Mouse (Mus musculus): ENCODE data around the gene Hemk1. TPM values are rescaled to one million over a fixed set of nuclear protein-coding genes. Genes with fewer than 3 reads are reported as not detected.

Gene Hemk1
- polyA plus RNA-seq (2014; fragmentation: Illumina TruSeq; extraction: RNeasy Lipid Tissue Mini Kit (QIAGEN cat#74804); ENCODE audit: low read depth, low replicate concordance) = 16.6 TPM

GRCm38 (mm10) chr9:107338172-107338883, at the start of gene Hemk1:
TSS of gene Hemk1 (minus strand) at chr9:107338350.

DNA sequence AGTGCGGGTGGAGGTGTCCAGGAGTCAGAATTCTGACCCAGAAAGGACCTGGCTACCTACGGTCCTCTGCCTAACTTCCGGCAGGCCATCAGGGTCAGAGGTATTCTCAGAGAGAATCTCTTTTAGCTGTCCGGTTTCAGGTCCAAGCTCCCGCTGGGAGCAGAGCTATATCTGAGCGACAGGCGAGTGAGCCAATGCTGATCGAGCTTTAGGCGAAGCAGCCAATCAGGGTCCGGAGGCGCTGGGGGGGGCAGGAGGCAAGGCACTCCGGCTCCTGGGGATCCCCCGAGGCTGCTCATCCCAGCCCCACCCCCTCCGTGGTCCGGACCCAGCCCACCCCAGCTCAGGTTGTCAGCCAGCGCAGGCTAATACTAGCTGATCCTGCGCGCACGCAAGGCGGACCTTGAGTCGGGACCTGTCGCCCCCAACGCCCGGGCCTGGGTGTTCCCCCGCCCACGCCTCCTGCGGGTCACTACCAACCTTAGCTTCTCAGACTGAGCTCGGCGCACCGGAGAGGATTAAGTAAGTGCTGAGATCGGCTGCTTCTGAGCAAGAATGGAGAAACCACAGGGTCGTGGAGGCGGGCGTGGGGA, 2.2 kb upstream of the Hemk1 start, which contains the start of gene 6430571L13Rik:
6430571L13Rik (plus strand) TSS at position 336 of the 593 bp plus-strand sequence.

DNA sequence AAGGTAGTCTGAATTCAATTTTAAA, 42.3 kb downstream of the Hemk1 start, which contains the start of gene Cish:
Cish (plus strand) TSS at position 11 of the 25 bp plus-strand sequence.

DNA sequence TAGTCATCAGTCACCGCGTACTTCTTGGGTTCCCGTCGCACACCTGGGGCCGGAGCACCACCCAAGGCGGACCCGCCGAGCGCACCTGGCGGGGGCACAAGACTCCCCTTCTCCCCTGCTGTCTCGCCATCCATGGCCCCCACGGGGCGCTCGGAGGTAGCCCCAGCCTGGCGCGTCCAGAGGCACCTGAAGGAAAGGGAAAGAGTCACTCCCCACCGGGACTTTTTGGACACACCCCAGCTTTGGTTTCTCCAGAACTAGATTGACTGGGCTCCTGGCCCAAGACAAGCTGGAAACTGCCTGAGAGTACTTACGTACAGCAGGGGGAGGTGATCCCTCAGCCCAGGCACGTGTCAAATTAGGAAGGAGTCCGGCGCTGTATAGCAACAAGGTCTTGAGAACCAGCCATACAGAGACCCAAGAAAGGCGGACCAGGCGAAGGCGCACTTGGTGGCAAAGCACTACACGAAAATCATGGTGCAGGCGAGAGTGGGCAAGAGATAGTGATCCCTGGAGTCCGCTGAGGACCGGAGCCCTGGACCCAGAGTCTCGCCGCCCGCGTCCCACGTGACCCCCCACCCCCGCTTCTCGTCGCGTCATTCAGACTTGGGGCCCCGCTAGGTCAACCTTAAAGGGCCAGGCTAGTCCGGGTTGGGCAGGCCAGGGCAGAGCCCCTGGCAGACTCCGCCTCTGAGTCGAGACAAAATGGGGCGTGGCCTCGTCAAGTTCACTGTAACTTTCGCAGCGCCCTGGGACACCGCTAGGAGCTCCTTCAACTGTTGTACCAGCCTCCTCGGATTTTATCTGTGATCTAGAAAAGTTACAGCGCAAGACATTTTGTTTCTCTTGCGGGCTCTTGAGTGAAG, 48.7 kb downstream of the Hemk1 start, which contains the start of gene Mapkapk3:
Mapkapk3 (minus strand) TSS at position 667 of the 866 bp plus-strand sequence.

Other genes starting within 250 kb of the Hemk1 start
- 1.5 TPM for gene Dock3, start 106.4 kb downstream of the Hemk1 start, polyA plus RNA-seq (2014; fragmentation: Illumina TruSeq; extraction: RNeasy Lipid Tissue Mini Kit (QIAGEN cat#74804); ENCODE audit: low read depth, low replicate concordance)
- 7.2 TPM for gene Mapkapk3, start 48.5 kb downstream of the Hemk1 start, polyA plus RNA-seq (2014; fragmentation: Illumina TruSeq; extraction: RNeasy Lipid Tissue Mini Kit (QIAGEN cat#74804); ENCODE audit: low read depth, low replicate concordance)
- 13.5 TPM for gene Cish, start 42.3 kb downstream of the Hemk1 start, polyA plus RNA-seq (2014; fragmentation: Illumina TruSeq; extraction: RNeasy Lipid Tissue Mini Kit (QIAGEN cat#74804); ENCODE audit: low read depth, low replicate concordance)
- 0.22 TPM for gene 6430571L13Rik, start 2.3 kb upstream of the Hemk1 start, polyA plus RNA-seq (2014; fragmentation: Illumina TruSeq; extraction: RNeasy Lipid Tissue Mini Kit (QIAGEN cat#74804); ENCODE audit: low read depth, low replicate concordance)
- gene Cacna2d2, start 61.3 kb upstream of the Hemk1 start, polyA plus RNA-seq (2014; fragmentation: Illumina TruSeq; extraction: RNeasy Lipid Tissue Mini Kit (QIAGEN cat#74804); ENCODE audit: low read depth, low replicate concordance) = 0.96 TPM
- gene Tmem115, start 195.6 kb upstream of the Hemk1 start, polyA plus RNA-seq (2014; fragmentation: Illumina TruSeq; extraction: RNeasy Lipid Tissue Mini Kit (QIAGEN cat#74804); ENCODE audit: low read depth, low replicate concordance) = 29.4 TPM
- gene Cyb561d2, start 203.8 kb upstream of the Hemk1 start, polyA plus RNA-seq (2014; fragmentation: Illumina TruSeq; extraction: RNeasy Lipid Tissue Mini Kit (QIAGEN cat#74804); ENCODE audit: low read depth, low replicate concordance) = 22.5 TPM
- gene Nprl2, start 203.9 kb upstream of the Hemk1 start, polyA plus RNA-seq (2014; fragmentation: Illumina TruSeq; extraction: RNeasy Lipid Tissue Mini Kit (QIAGEN cat#74804); ENCODE audit: low read depth, low replicate concordance) = 19.2 TPM
- 11.1 TPM for gene Zmynd10, start 208.9 kb upstream of the Hemk1 start, polyA plus RNA-seq (2014; fragmentation: Illumina TruSeq; extraction: RNeasy Lipid Tissue Mini Kit (QIAGEN cat#74804); ENCODE audit: low read depth, low replicate concordance)
- gene Rassf1, start 213.2 kb upstream of the Hemk1 start, polyA plus RNA-seq (2014; fragmentation: Illumina TruSeq; extraction: RNeasy Lipid Tissue Mini Kit (QIAGEN cat#74804); ENCODE audit: low read depth, low replicate concordance) = 33.9 TPM
- 34.1 TPM for gene Tusc2, start 224.9 kb upstream of the Hemk1 start, polyA plus RNA-seq (2014; fragmentation: Illumina TruSeq; extraction: RNeasy Lipid Tissue Mini Kit (QIAGEN cat#74804); ENCODE audit: low read depth, low replicate concordance)
- gene Hyal2, start 229.6 kb upstream of the Hemk1 start, polyA plus RNA-seq (2014; fragmentation: Illumina TruSeq; extraction: RNeasy Lipid Tissue Mini Kit (QIAGEN cat#74804); ENCODE audit: low read depth, low replicate concordance) = 31.9 TPM
- gene Hyal1, start 238.6 kb upstream of the Hemk1 start, polyA plus RNA-seq (2014; fragmentation: Illumina TruSeq; extraction: RNeasy Lipid Tissue Mini Kit (QIAGEN cat#74804); ENCODE audit: low read depth, low replicate concordance) = 26.2 TPM
- 37.0 TPM for gene Naa80, start 240.5 kb upstream of the Hemk1 start, polyA plus RNA-seq (2014; fragmentation: Illumina TruSeq; extraction: RNeasy Lipid Tissue Mini Kit (QIAGEN cat#74804); ENCODE audit: low read depth, low replicate concordance)
- 1.7 TPM for gene Hyal3, start 242.5 kb upstream of the Hemk1 start, polyA plus RNA-seq (2014; fragmentation: Illumina TruSeq; extraction: RNeasy Lipid Tissue Mini Kit (QIAGEN cat#74804); ENCODE audit: low read depth, low replicate concordance)
- gene Ifrd2, start 249.3 kb upstream of the Hemk1 start, polyA plus RNA-seq (2014; fragmentation: Illumina TruSeq; extraction: RNeasy Lipid Tissue Mini Kit (QIAGEN cat#74804); ENCODE audit: low read depth, low replicate concordance) = 21.9 TPM